Mouse (Mus musculus) induced T-regulatory cell, adult 2 months (primary cell): Measurements from ENCODE around the gene Suox.
A peak's percentile ranks its signal among the peaks of the same experiment; 100 is the strongest.
"Not testable (repeated sequence)": the region's sequence is repeated elsewhere in the genome, so short reads cannot be mapped to it uniquely, and the experiment has no call there.

Experiments used
- DNase-seq: peaks from one replicate; pipeline ENCODE4 v3.0.0-alpha.2; 2012; ENCODE audit warnings: low read depth

Suox gene

DNA sequence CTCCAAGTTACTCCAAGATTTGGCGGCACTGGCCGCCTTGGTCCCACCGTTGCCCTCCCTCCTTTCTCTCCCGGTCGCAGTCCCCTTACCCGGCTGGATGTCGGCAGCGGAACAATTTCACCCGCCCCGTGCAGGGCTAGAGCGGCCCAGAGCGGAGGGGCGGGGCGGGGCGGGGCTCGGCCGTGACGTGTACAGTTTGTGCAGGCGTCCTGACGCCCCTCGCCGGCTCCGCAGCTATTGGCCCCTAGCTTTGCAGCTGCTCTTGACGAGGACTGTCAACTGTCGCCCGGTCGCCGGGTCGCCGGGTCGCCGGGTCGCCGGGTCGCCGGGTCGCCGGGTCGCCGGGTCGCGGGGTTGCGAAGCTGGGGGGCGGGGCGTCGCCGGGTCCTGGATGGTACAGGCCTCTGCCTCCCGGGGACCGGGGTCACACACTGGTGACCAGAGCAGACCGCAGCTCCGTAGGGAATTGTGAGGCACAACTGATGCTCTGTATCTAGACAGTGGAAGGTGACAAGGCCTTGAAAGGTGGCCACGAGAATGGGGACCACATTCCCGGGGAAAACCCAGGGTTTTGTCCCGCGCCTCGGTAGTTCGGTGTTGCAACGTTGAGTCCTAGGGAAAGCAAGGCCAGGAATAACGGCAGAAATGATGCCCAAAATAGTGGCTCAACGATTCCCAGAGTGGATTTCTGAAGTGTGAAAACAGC, at the start of gene Suox:
Suox (minus strand) TSS at position 311 of the 706 bp plus-strand sequence.
- peak; percentile 94 for DNase-seq

DNA sequence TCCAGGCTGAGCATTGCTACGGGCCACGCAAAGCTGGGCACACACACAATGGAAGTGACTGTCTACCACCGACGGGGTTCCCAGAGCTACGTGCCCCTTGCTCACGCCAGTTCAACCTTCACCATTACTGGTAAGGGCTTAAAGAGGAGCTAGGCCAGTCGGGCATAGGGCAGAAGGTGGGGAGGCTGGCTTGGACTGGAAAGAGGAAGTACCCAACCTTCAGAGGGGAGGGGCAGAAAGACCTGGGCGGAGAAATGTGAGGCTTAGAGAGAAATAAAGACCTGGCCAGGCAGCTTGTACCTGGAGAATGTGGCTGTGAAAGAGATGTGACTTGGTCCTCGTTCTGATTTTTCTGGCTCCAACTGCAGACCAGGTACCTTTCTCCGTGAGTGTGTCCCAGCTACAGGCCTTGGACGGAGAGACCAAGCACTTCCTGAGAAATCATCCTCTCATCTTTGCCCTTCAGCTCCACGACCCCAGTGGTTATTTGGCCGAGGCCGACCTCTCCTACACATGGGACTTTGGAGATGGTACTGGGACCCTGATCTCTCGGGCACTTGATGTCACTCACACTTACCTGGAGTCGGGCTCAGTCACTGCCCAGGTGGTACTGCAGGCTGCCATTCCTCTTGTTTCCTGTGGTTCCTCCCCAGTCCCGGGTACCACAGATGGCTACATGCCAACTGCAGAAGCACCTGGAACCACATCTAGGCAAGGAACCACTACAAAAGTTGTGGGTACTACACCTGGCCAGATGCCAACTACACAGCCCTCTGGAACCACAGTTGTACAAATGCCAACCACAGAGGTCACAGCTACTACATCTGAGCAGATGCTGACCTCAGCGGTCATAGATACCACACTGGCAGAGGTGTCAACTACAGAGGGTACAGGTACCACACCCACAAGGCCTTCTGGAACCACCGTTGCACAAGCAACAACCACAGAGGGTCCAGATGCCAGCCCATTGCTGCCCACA, 42.0 kb upstream of the Suox start:
- DNase-seq = peak; percentile 88

GRCm38 (mm10) chr10:128711318-128711717, 37.4 kb upstream of the Suox start:
- DNase-seq = not testable (repeated sequence)

DNA sequence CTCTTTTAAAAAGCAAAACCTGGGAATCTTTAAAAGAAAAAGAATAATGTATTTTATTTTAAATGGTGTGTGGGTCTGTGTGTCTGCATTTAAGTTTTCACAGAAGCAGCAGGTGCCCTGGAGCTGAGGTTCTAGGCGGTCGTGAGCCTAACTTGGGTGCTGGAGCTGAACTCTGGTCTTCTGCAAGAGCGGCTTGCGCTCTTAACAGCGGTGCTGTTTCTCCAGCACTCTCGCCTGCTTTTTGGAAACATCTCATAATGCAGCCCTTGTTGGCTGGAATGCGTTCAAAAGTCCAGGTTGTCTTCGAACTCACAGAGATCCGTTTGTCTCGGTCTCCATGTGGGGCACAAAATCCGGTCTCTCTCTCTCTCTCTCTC, 31.4 kb upstream of the Suox start:
- DNase-seq = no peak

DNA sequence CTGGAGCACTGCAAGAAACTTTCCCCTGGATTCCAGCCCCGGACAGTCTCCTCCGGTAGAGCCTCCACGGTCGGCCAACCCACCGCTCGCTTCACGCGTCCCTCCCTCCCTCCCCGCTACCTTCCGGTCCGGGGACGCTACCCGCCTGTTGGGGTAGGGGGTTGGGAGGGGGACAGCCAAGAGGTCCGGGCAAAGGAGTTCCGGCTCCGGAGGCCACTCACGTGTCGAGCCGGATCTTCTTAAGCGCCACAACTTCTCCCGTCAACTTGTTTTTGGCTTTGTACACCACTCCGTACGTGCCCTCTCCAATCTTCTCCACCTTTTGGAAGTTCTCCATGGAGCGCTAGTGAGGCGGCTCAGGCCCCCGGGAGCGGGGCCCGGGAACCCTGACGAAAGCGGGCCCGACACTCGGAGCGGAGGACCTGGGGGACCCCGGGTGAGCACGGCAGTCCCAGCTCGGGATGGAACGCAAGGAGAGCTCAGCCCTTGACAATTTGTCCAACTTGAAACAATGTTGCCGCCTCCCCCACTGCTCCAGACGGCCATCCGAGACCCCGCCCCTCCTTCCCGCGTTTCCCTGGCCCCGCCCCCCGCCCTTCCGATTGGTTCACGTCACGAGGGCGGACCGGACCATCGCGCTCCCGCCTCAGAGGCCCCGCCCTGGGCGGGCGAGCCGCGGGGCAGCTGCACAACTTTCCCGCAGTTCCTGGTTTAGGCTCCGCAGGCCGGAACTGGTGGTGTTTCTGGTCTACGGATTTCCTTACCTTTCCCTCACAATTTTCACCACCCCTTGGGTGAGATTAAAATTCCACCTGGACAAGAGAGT, 30.8 kb upstream of the Suox start, which contains the start of gene Cdk2:
Cdk2 (minus strand) TSS at position 541 of the 826 bp plus-strand sequence.
- DNase-seq = peak; percentile 95

GRCm38 (mm10) chr10:128703895-128704294, 30.0 kb upstream of the Suox start, which contains the start of gene Pmel:
Gene Pmel, plus strand, starts transcription at chr10:128704195.
- no peak for DNase-seq

DNA sequence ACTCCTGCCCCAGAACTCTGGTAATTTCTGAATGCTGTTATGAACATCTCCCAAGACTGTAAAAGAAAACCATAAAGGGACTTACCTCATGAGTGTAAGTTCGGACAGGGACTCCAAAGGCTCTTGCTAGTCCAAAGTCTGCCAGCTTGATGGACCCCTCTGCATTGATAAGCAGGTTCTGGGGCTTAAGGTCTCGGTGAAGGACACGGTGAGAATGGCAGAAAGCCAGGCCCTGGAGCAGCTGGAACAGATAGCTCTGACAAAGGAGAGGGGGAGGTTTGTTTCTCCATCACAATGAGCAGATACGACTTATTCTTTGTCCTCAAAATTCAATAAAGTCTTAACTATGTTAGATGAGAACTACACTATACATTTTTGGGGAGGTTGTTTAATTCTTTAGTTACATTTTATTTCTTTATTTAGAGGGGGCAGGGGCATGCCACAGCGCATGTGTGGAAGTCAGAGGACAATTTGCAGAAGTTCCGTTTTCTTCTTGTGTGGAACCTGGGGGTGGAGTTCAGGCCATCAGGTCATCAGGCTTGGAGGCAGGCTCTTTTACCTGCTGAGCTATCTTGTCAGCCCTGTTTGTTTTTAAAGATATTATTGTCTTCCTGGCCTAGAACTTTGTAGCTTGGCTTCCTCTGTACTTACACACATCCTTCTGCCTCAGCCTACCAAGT, 28.6 kb upstream of the Suox start:
- no peak for DNase-seq

DNA sequence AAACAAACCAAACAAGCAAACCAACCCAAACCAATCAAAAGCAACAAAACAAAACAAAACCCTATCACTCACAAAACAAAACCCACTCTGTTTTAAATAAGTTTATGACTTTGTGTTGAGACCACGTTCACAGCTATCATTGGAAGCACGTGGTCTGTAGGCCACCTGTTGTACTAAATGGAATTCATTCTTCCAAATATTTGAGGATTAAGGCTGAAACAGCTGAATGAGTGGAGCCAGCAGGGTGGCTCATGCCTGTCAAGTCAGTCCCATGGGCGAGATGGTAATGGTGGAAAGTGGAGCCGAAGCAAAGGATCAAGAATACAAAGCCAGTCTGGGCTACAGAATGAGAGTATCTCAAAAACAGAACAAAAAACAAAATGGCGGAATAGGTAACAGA, 26.8 kb upstream of the Suox start:
- DNase-seq = no peak

DNA sequence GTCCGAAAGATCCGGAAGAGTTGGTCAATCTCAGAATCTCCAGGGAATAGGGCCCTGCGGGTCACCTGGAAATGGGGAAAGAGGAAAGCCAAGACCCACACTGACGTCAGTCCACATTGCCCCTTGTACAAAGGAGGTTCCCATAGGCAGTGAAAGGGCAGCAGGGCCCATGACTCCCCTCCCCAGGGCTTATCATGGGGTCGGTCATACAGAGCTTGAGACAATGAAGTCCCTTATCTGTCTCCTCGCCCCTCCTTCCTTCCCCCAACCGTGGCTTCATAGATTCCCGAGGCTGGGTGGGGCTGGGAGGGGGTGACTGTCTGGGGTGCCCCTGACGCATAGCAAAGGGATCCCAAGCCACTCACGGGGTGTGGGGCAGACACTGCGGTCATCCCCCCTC, 25.7 kb upstream of the Suox start:
- DNase-seq = no peak

GRCm38 (mm10) chr10:128699006-128699405, 25.1 kb upstream of the Suox start:
- no peak for DNase-seq

DNA sequence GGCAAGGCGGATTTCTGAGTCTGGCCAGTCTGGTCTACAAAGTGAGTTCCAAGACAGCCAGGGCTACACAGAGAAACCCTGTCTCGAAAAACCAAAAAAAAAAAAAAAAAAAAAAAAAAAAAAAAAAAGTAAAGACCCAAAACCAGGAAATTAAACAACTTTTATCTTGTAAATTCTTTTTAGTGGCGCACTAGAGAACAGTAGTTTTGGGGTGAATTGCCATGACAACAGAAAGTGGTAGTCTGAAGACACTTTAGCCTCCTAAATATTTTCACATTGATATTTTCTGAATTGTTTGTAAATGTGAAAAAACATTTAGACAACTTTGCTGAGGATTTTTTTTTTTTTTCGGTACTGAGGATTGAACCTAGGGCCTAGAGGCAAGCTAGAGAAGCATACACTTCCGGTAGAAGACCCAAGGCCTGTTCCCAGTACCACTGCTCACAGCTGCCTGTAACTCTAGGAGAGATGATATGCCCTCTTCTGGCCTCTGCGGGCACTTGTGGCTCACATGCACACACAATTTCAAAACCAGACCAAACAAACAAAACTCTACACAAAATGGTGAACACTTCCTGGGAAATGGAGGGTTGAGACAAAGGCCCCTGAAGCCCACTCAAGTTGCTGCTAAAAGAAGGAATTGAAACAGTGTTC, 23.3 kb upstream of the Suox start:
- DNase-seq = peak; percentile 45

DNA sequence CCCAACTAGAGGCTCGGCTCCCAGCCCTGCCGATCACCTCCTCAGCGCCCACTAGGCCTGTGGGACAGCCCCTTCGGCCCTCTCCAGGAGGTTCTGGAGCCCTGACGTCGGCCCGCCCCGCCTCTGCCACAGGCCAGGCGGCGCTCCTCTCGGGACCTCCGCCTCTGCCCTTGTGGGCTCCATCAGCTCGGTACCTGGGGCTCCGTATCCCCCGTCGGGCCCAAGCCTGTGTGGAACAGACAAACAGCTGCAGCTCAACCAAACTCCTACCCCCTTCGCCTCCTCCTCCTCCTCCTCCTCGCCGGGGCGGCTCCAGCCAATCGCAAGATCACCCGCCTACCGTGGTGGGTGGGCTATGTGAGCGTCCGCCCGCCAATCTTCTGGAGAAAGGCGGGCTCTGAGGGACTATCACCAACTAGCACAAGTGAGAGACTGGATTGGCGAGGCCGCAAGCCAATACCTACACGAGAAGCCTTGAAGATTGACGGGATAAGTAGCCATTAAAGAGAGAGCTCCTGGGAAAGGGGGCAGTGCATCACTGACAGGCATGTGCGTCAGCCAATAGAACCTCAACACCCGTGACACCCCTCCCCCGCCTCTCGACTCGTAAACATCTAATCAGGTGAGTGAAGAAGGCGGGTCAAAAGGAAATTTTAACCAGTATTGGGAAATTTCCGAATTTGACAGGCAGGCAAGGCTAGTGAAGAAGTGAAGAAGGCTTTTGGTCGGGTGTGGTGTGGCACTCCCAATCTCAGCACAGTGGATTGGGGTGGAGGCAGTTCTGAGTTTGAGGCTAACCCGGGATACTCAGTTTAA, 22.3 kb upstream of the Suox start, which contains the start of gene Rab5b:
Rab5b (minus strand) TSS at position 273 of the 816 bp plus-strand sequence.
- DNase-seq = peak; percentile 100

GRCm38 (mm10) chr10:128695411-128695991, 21.6 kb upstream of the Suox start:
- no peak for DNase-seq

- peak; percentile 86 for DNase-seq
These were observed 666 bp upstream of the Suox start for GRCm38 (mm10) chr10:128674469-128675008.

GRCm38 (mm10) chr10:128671148-128671547, 2.7 kb downstream of the Suox start:
- DNase-seq = no peak

DNA sequence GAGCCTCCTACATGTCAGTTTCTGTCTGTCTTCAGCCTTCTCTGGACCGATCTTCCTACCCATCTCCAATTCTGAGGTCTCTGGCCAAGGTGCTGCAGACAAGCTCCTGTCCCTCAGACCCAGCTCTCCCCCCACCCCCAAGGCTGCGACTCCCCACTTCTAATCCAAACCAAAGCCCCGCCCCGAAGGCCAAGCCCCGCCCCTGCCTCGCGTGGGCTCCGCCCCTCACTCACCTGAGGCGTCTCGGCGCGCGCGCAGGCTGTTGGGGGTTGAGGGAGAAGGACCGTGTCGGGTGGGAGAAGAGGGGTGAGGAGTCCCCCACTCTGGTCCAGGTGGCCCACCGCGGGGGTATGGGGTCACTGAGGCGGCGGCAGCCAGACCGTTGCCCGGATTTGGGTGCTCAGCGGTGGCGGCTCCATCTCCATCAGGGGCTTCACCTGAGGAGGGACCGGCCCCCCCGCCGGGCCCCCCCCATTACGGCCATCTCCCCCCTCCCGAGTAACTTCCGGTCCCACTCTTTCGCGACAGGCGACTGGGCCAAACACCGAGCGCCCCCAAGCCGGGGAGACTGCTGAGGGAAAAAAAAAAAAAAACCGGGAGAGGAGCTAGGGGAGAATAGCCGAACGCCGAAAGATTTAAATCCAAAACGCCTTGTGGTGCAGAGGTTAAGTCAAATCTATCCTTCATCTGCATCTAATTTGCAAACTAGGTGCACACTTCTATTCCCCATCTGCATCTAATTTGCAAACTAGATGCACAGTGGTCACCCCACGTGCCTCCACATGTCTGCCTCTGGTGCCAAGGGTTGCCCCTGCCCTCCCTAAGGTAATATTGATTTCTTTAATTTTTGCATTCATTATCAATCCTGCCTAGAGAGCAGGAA, 4.8 kb downstream of the Suox start:
- peak; percentile 80 for DNase-seq

GRCm38 (mm10) chr10:128665806-128666205, 8.1 kb downstream of the Suox start:
- DNase-seq = no peak

GRCm38 (mm10) chr10:128665307-128665706, 8.6 kb downstream of the Suox start:
- peak; percentile 43 for DNase-seq
